ENCODE assay signal across 7 mouse cellular contexts in the genomic region with DNA sequence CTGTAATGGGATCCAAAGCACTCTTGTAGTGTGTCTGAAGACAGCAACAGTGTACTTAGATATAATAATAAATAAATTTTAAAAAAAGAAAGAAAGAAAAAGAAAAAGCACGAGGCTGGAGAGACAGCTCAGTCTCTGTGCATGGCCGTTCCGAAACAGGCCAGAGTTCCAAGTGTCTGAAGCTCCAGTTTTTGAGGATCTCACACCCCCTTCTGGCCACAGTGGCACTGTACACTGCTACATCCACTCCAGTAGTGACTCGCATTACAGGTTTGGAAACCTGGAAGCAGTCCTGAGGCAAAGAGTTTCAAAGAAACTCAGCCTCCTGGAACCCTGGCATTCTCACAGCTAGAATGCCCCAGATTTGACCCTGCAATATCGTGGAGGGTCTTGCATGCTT. TPM values are rescaled to one million over a fixed set of nuclear protein-coding genes. Genes with fewer than 3 reads are reported as not detected.
DNase-seq lines count a peak whose midpoint lies in the region; ATAC-seq lines count a peak whose summit lies in the region.

No protein-coding gene starts in this region.

- H3K27me3 ChIP-seq in embryonic facial prominence, embryonic 15.5 days = no peaks in the 10 kb centered on the region
- H3K27me3 ChIP-seq in intestine, embryonic 14.5 days (replicated peaks; ENCODE audit: control insufficient read depth, insufficient read depth, low read length) = no peaks in the 10 kb centered on the region
- no peaks in the 10 kb centered on the region for H3K27me3 ChIP-seq in liver, embryonic 11.5 days (replicated peaks; ENCODE audit: control insufficient read depth, insufficient read depth, low read length)

- WGBS in embryonic facial prominence, embryonic 15.5 days = 26% methylated on average over 5 of the region's 5 CpGs
- 49% methylated on average over 5 of the region's 5 CpGs for WGBS in intestine, embryonic 14.5 days
- WGBS in liver, embryonic 11.5 days = 54% methylated on average over 5 of the region's 5 CpGs

- no peak overlapping the region for H3K4me2 ChIP-seq in embryonic facial prominence, embryonic 15.5 days (replicated peaks)
- H3K4me2 ChIP-seq in intestine, embryonic 14.5 days (ENCODE audit: low read length) = no peak overlapping the region
- H3K4me2 ChIP-seq in liver, embryonic 11.5 days = no peak overlapping the region

- 0 out of 2 replicates have a peak, but pooled peaks have one; percentile 66 for ATAC-seq in embryonic facial prominence, embryonic 15.5 days (ENCODE audit: insufficient number of reproducible peaks, low FRiP score, low TSS enrichment, low read depth)
- no peak; the same call in 1 of the 2 replicates for ATAC-seq in intestine, embryonic 14.5 days (replicated peaks; ENCODE audit: low FRiP score, low TSS enrichment, low read depth)
- ATAC-seq in liver, embryonic 11.5 days (replicated peaks; ENCODE audit: low FRiP score) = 0 out of 2 replicates have a peak, but pooled peaks have one; percentile 40
- ATAC-seq in neutrophil, adult 5-6 weeks (ENCODE audit: extremely low read depth, insufficient number of reproducible peaks, low FRiP score, poor library complexity, severe bottlenecking) = peak; percentile 48

- H3K9me3 ChIP-seq in embryonic facial prominence, embryonic 15.5 days (replicated peaks) = no peaks in the 10 kb centered on the region
- H3K9me3 ChIP-seq in intestine, embryonic 14.5 days (ENCODE audit: control insufficient read depth, low read length) = no peaks in the 10 kb centered on the region
- no peaks in the 10 kb centered on the region for H3K9me3 ChIP-seq in liver, embryonic 11.5 days (ENCODE audit: control insufficient read depth, low read length)

- peaks cover 64% of the 10 kb centered on the region for H3K36me3 ChIP-seq in embryonic facial prominence, embryonic 15.5 days
- H3K36me3 ChIP-seq in intestine, embryonic 14.5 days (ENCODE audit: control insufficient read depth, insufficient read depth, low read length) = peaks cover 55% of the 10 kb centered on the region
- H3K36me3 ChIP-seq in liver, embryonic 11.5 days (ENCODE audit: control insufficient read depth, insufficient read depth, low read length) = peaks cover 31% of the 10 kb centered on the region

- no peak overlapping the region for H3K4me3 ChIP-seq in embryonic facial prominence, embryonic 15.5 days (replicated peaks)
- no peak overlapping the region for H3K4me3 ChIP-seq in intestine, embryonic 14.5 days (ENCODE audit: low read depth, low read length)
- no peak overlapping the region for H3K4me3 ChIP-seq in liver, embryonic 11.5 days (ENCODE audit: low read depth, low read length)

- no peaks in the 10 kb centered on the region for H3K4me1 ChIP-seq in embryonic facial prominence, embryonic 15.5 days
- H3K4me1 ChIP-seq in intestine, embryonic 14.5 days (replicated peaks; ENCODE audit: control insufficient read depth, insufficient read depth, low read length) = no peaks in the 10 kb centered on the region
- peaks cover 26% of the 10 kb centered on the region for H3K4me1 ChIP-seq in liver, embryonic 11.5 days (replicated peaks; ENCODE audit: control insufficient read depth, insufficient read depth, low read length)

- H3K27ac ChIP-seq in embryonic facial prominence, embryonic 15.5 days (replicated peaks) = no peak overlapping the region
- H3K27ac ChIP-seq in intestine, embryonic 14.5 days (ENCODE audit: low read depth) = no peak overlapping the region
- H3K27ac ChIP-seq in liver, embryonic 11.5 days (ENCODE audit: low read depth, low read length) = no peak overlapping the region

- peak; percentile 63 to 66 for DNase-seq in right cerebral cortex, adult 2 months (ENCODE audit: low spot score in 2 of 2)
- no peak for DNase-seq in right cerebral cortex, postnatal 25 days
- peak; percentile 68 for DNase-seq in adrenal gland, adult 8-10 months
- peak; percentile 74 for DNase-seq in intestine, embryonic 14.5 days (ENCODE audit: low spot score)
- DNase-seq in liver, embryonic 11.5 days (ENCODE audit: low spot score) = no peak

- H3K9ac ChIP-seq in embryonic facial prominence, embryonic 15.5 days = no peak overlapping the region
- H3K9ac ChIP-seq in intestine, embryonic 14.5 days (ENCODE audit: low read length) = no peak overlapping the region
- no peak overlapping the region for H3K9ac ChIP-seq in liver, embryonic 11.5 days (ENCODE audit: low read depth, low read length)

RNA-seq across cellular contexts. Expression of a gene that starts 9.9 kb away (rescaled TPM):
- 100 to 1,000 TPM; 106 to 157 (median 123) TPM for total RNA-seq in adrenal gland, adult 8-10 months (2022)
- polyA plus RNA-seq in embryonic facial prominence, embryonic 15.5 days (2015; fragmentation: Nextera tagmentation; extraction: Ambion mirVana) = 99.0 and 105 TPM in 2 replicates
- polyA plus RNA-seq in intestine, embryonic 14.5 days (2014; fragmentation: Nextera tagmentation; extraction: Ambion mirVana) = 68.2 and 71.1 TPM in 2 replicates
- 124 and 128 TPM in 2 replicates for polyA plus RNA-seq in liver, embryonic 11.5 days (2014; fragmentation: Nextera tagmentation; extraction: Ambion mirVana)
- 105 and 113 TPM in 2 replicates for total RNA-seq in neutrophil, adult 5-6 weeks (2017)

RNA-seq across cellular contexts. Expression of a gene that starts 13.9 kb away (rescaled TPM):
- 10 to 100 TPM; 16.2 to 33.5 (median 25.7) TPM for total RNA-seq in adrenal gland, adult 8-10 months (2022)
- 48.2 and 51.8 TPM in 2 replicates for polyA plus RNA-seq in embryonic facial prominence, embryonic 15.5 days (2015; fragmentation: Nextera tagmentation; extraction: Ambion mirVana)
- polyA plus RNA-seq in intestine, embryonic 14.5 days (2014; fragmentation: Nextera tagmentation; extraction: Ambion mirVana) = 38.6 and 47.1 TPM in 2 replicates
- polyA plus RNA-seq in liver, embryonic 11.5 days (2014; fragmentation: Nextera tagmentation; extraction: Ambion mirVana) = 56.7 and 57.3 TPM in 2 replicates
- 171 and 197 TPM in 2 replicates for total RNA-seq in neutrophil, adult 5-6 weeks (2017)

RNA-seq across cellular contexts. Expression of a gene that starts 14.1 kb away (rescaled TPM):
- total RNA-seq in adrenal gland, adult 8-10 months (2022) = 10 to 100 TPM; 19.3 to 46.2 (median 33.3) TPM
- polyA plus RNA-seq in embryonic facial prominence, embryonic 15.5 days (2015; fragmentation: Nextera tagmentation; extraction: Ambion mirVana) = 27.0 and 28.0 TPM in 2 replicates
- polyA plus RNA-seq in intestine, embryonic 14.5 days (2014; fragmentation: Nextera tagmentation; extraction: Ambion mirVana) = 15.5 and 15.9 TPM in 2 replicates
- 5.7 and 6.8 TPM in 2 replicates for polyA plus RNA-seq in liver, embryonic 11.5 days (2014; fragmentation: Nextera tagmentation; extraction: Ambion mirVana)
- total RNA-seq in neutrophil, adult 5-6 weeks (2017) = 32.9 and 46.6 TPM in 2 replicates

RNA-seq across cellular contexts. Expression of a gene that starts 31.0 kb away (rescaled TPM):
- total RNA-seq in adrenal gland, adult 8-10 months (2022) = 10 to 100 TPM; 63.4 to 94.6 (median 79.1) TPM
- polyA plus RNA-seq in embryonic facial prominence, embryonic 15.5 days (2015; fragmentation: Nextera tagmentation; extraction: Ambion mirVana) = 82.2 and 82.7 TPM in 2 replicates
- 55.8 and 73.1 TPM in 2 replicates for polyA plus RNA-seq in intestine, embryonic 14.5 days (2014; fragmentation: Nextera tagmentation; extraction: Ambion mirVana)
- 38.0 and 38.4 TPM in 2 replicates for polyA plus RNA-seq in liver, embryonic 11.5 days (2014; fragmentation: Nextera tagmentation; extraction: Ambion mirVana)
- 21.4 and 22.8 TPM in 2 replicates for total RNA-seq in neutrophil, adult 5-6 weeks (2017)

RNA-seq across cellular contexts. Expression of a gene that starts 54.2 kb away (rescaled TPM):
- 100 to 1,000 TPM in 2 of 4 experiments, 10 to 100 TPM in 2; 91.8 to 136 (median 113) TPM for total RNA-seq in adrenal gland, adult 8-10 months (2022)
- 75.2 and 76.1 TPM in 2 replicates for polyA plus RNA-seq in embryonic facial prominence, embryonic 15.5 days (2015; fragmentation: Nextera tagmentation; extraction: Ambion mirVana)
- polyA plus RNA-seq in intestine, embryonic 14.5 days (2014; fragmentation: Nextera tagmentation; extraction: Ambion mirVana) = 74.1 and 77.4 TPM in 2 replicates
- polyA plus RNA-seq in liver, embryonic 11.5 days (2014; fragmentation: Nextera tagmentation; extraction: Ambion mirVana) = 53.1 and 53.2 TPM in 2 replicates
- total RNA-seq in neutrophil, adult 5-6 weeks (2017) = 142 and 173 TPM in 2 replicates

Comparison
In these comparisons a context has a peak if more than half of its experiments do, and no peak if none do; other contexts are left out.
1. DNase-seq: peak in right cerebral cortex, adult 2 months (2 of 2), adrenal gland, adult 8-10 months (single experiment) and intestine, embryonic 14.5 days (single experiment); none in right cerebral cortex, postnatal 25 days (single experiment) and liver, embryonic 11.5 days (single experiment).